Mouse (Mus musculus) left cerebral cortex, adult 6 months (tissue): ENCODE data around the gene Fbxo10. TPM values are rescaled to one million over a fixed set of nuclear protein-coding genes. Genes with fewer than 3 reads are reported as not detected.

Experiments
- long read RNA-seq, 2 experiments: library from polyadenylated mRNA; unstranded; transcript quantifications; one replicate each; pipeline ENCODE4 v2.0.0; 2019 to 2020
- polyA plus RNA-seq: library from polyadenylated mRNA; unstranded; fragments of <200 nt; fragmentation: Nextera tagmentation; gene quantifications from 2 replicates; pipeline ENCODE4 v1.2.3, GENCODE M21; 2021

The Fbxo10 gene
- polyA plus RNA-seq: 8.8 and 12.2 TPM in 2 replicates
- long read RNA-seq, experiment 1, full-length matches to known transcripts: 40 of 61 reads
- long read RNA-seq, experiment 1, partial matches to known transcripts: 13 of 61 reads
- long read RNA-seq, experiment 1, other reads (novel, unspliced or antisense): 8 of 61 reads
- long read RNA-seq, experiment 2, full-length matches to known transcripts: 4 of 12 reads
- long read RNA-seq, experiment 2, partial matches to known transcripts: 8 of 12 reads
- long read RNA-seq, experiment 2, other reads (novel, unspliced or antisense): 0 of 12 reads

GRCm38 (mm10) chr4:45084021-45084894 is at the start of gene Fbxo10:
Gene Fbxo10, minus strand, starts transcription at chr4:45084604.

GRCm38 (mm10) chr4:45107601-45108277 is 23.3 kb upstream of the Fbxo10 start, which contains the start of gene Tomm5:
Gene Tomm5, minus strand, starts transcription at chr4:45108114.

GRCm38 (mm10) chr4:45018452-45018980 is 65.9 kb downstream of the Fbxo10 start, which contains the start of gene Polr1e:
Gene Polr1e, plus strand, starts transcription at chr4:45018583.

GRCm38 (mm10) chr4:45012105-45012975 is 72.1 kb downstream of the Fbxo10 start, which contains the start of gene Zbtb5:
Gene Zbtb5, minus strand, starts transcription at chr4:45012412.

Other genes starting within 250 kb of the Fbxo10 start
- 63.6 and 70.5 TPM in 2 replicates for gene Grhpr, start 103.2 kb downstream of the Fbxo10 start, polyA plus RNA-seq
- 3.1 and 3.5 TPM in 2 replicates for gene Zbtb5, start 72.2 kb downstream of the Fbxo10 start, polyA plus RNA-seq
- gene Polr1e, start 66.0 kb downstream of the Fbxo10 start, polyA plus RNA-seq: 10.0 and 10.4 TPM in 2 replicates
- gene Tomm5, start 23.5 kb upstream of the Fbxo10 start, polyA plus RNA-seq: 201 and 237 TPM in 2 replicates
- gene Frmpd1, start 100.3 kb upstream of the Fbxo10 start, polyA plus RNA-seq: 1.9 and 2.9 TPM in 2 replicates
- gene Trmt10b, start 212.5 kb upstream of the Fbxo10 start, polyA plus RNA-seq: 12.7 and 20.7 TPM in 2 replicates